Mouse (Mus musculus): ENCODE measurements around the gene Pfkp. TPM values are rescaled to one million over a fixed set of nuclear protein-coding genes. Genes with fewer than 3 reads are reported as not detected.

The Pfkp gene
- polyA plus RNA-seq, 1 experiment from 2014 or later, result 470 TPM

- 0 out of 2 replicates have a peak, but pooled peaks cover 6% of the 10 kb centered on the region for H3K36me3 ChIP-seq
- H3K4me1 ChIP-seq (replicated peaks), result no peaks in the 10 kb centered on the region
- H3K4me2 ChIP-seq, result no peak overlapping the region
- 59% methylated on average over 6 of the region's 6 CpGs for WGBS
- no peak overlapping the region for H3K27ac ChIP-seq (replicated peaks)
- no peaks in the 10 kb centered on the region for H3K27me3 ChIP-seq
- no peaks in the 10 kb centered on the region for H3K9me3 ChIP-seq
- H3K9ac ChIP-seq, result no peak overlapping the region
- ATAC-seq (ENCODE audit: low FRiP score, low read depth), result no peak
- no peak overlapping the region for H3K4me3 ChIP-seq
Measured at GRCm38 (mm10) chr13:6636520-6636919, 12.1 kb downstream of the Pfkp start.

GRCm38 (mm10) chr13:6635138-6636076 is 13.2 kb downstream of the Pfkp start:
- 0 out of 2 replicates have a peak, but pooled peaks cover 6% of the 10 kb centered on the region for H3K36me3 ChIP-seq
- ATAC-seq (ENCODE audit: low FRiP score, low read depth), result no peak
- H3K9me3 ChIP-seq, result no peaks in the 10 kb centered on the region
- WGBS, result 78% methylated on average over 11 of the region's 11 CpGs
- H3K27ac ChIP-seq (replicated peaks), result no peak overlapping the region
- H3K4me1 ChIP-seq (replicated peaks), result no peaks in the 10 kb centered on the region
- H3K9ac ChIP-seq, result no peak overlapping the region
- H3K27me3 ChIP-seq, result no peaks in the 10 kb centered on the region
- H3K4me2 ChIP-seq, result no peak overlapping the region
- no peak overlapping the region for H3K4me3 ChIP-seq

- no peak for ATAC-seq (ENCODE audit: low FRiP score, low read depth)
- Histone ChIP-seq H3K4me1 (replicated peaks) (no peaks in the 10 kb centered on the region), H3K4me3 (no peak overlapping the region), H3K36me3 (0 out of 2 replicates have a peak, but pooled peaks cover 6% of the 10 kb centered on the region), H3K4me2 (no peak overlapping the region), H3K27ac (replicated peaks) (no peak overlapping the region), H3K27me3 (no peaks in the 10 kb centered on the region), H3K9me3 (no peaks in the 10 kb centered on the region), H3K9ac (no peak overlapping the region)
- 84% methylated on average over 12 of the region's 12 CpGs for WGBS
Measured at GRCm38 (mm10) chr13:6634063-6634462, 14.5 kb downstream of the Pfkp start.

- Histone ChIP-seq H3K9me3 (no peaks in the 10 kb centered on the region), H3K9ac (no peak overlapping the region), H3K4me1 (replicated peaks) (no peaks in the 10 kb centered on the region), H3K36me3 (0 out of 2 replicates have a peak, but pooled peaks cover 6% of the 10 kb centered on the region), H3K4me2 (no peak overlapping the region), H3K27ac (replicated peaks) (no peak overlapping the region), H3K4me3 (no peak overlapping the region), H3K27me3 (no peaks in the 10 kb centered on the region)
- ATAC-seq (ENCODE audit: low FRiP score, low read depth), result no peak
- WGBS, result 74% methylated on average over 7 of the region's 7 CpGs
Measured at GRCm38 (mm10) chr13:6633524-6633923, 15.1 kb downstream of the Pfkp start.

- Histone ChIP-seq H3K27ac (replicated peaks) (no peak overlapping the region), H3K9me3 (no peaks in the 10 kb centered on the region), H3K36me3 (0 out of 2 replicates have a peak, but pooled peaks cover 6% of the 10 kb centered on the region), H3K4me3 (no peak overlapping the region), H3K27me3 (no peaks in the 10 kb centered on the region), H3K9ac (no peak overlapping the region), H3K4me2 (no peak overlapping the region), H3K4me1 (replicated peaks) (no peaks in the 10 kb centered on the region)
- no peak for ATAC-seq (ENCODE audit: low FRiP score, low read depth)
- 84% methylated on average over 4 of the region's 4 CpGs for WGBS
Measured at GRCm38 (mm10) chr13:6632935-6633334, 15.6 kb downstream of the Pfkp start.

GRCm38 (mm10) chr13:6632513-6632912 is 16.1 kb downstream of the Pfkp start:
- H3K27ac ChIP-seq (replicated peaks), result no peak overlapping the region
- no peak overlapping the region for H3K9ac ChIP-seq
- H3K4me3 ChIP-seq, result no peak overlapping the region
- no peaks in the 10 kb centered on the region for H3K27me3 ChIP-seq
- WGBS, result 79% methylated on average over 8 of the region's 8 CpGs
- no peaks in the 10 kb centered on the region for H3K9me3 ChIP-seq
- H3K4me1 ChIP-seq (replicated peaks), result no peaks in the 10 kb centered on the region
- H3K4me2 ChIP-seq, result no peak overlapping the region
- 0 out of 2 replicates have a peak, but pooled peaks cover 6% of the 10 kb centered on the region for H3K36me3 ChIP-seq
- ATAC-seq (ENCODE audit: low FRiP score, low read depth), result no peak

GRCm38 (mm10) chr13:6631772-6632510 is 16.6 kb downstream of the Pfkp start:
- no peak for ATAC-seq (ENCODE audit: low FRiP score, low read depth)
- Histone ChIP-seq H3K27me3 (no peaks in the 10 kb centered on the region), H3K36me3 (0 out of 2 replicates have a peak, but pooled peaks cover 6% of the 10 kb centered on the region), H3K4me3 (no peak overlapping the region), H3K9me3 (no peaks in the 10 kb centered on the region), H3K9ac (no peak overlapping the region), H3K27ac (replicated peaks) (no peak overlapping the region), H3K4me1 (replicated peaks) (no peaks in the 10 kb centered on the region), H3K4me2 (no peak overlapping the region)
- WGBS, result 83% methylated on average over 12 of the region's 12 CpGs

GRCm38 (mm10) chr13:6630660-6631059 is 17.9 kb downstream of the Pfkp start:
- no peak overlapping the region for H3K9ac ChIP-seq
- 88% methylated on average over 5 of the region's 5 CpGs for WGBS
- no peak overlapping the region for H3K4me3 ChIP-seq
- H3K36me3 ChIP-seq, result 0 out of 2 replicates have a peak, but pooled peaks cover 6% of the 10 kb centered on the region
- no peak for ATAC-seq (ENCODE audit: low FRiP score, low read depth)
- H3K9me3 ChIP-seq, result no peaks in the 10 kb centered on the region
- H3K4me2 ChIP-seq, result no peak overlapping the region
- no peak overlapping the region for H3K27ac ChIP-seq (replicated peaks)
- H3K27me3 ChIP-seq, result no peaks in the 10 kb centered on the region
- no peaks in the 10 kb centered on the region for H3K4me1 ChIP-seq (replicated peaks)

- Histone ChIP-seq H3K9ac (no peak overlapping the region), H3K27ac (replicated peaks) (no peak overlapping the region), H3K36me3 (0 out of 2 replicates have a peak, but pooled peaks cover 5% of the 10 kb centered on the region), H3K27me3 (no peaks in the 10 kb centered on the region), H3K9me3 (no peaks in the 10 kb centered on the region), H3K4me2 (no peak overlapping the region), H3K4me1 (replicated peaks) (no peaks in the 10 kb centered on the region), H3K4me3 (no peak overlapping the region)
- no peak for ATAC-seq (ENCODE audit: low FRiP score, low read depth)
- WGBS, result 71% methylated on average over 5 of the region's 5 CpGs
Measured at GRCm38 (mm10) chr13:6629927-6630326, 18.6 kb downstream of the Pfkp start.

GRCm38 (mm10) chr13:6628998-6629764 is 19.4 kb downstream of the Pfkp start:
- H3K9me3 ChIP-seq, result no peaks in the 10 kb centered on the region
- no peak overlapping the region for H3K27ac ChIP-seq (replicated peaks)
- H3K4me3 ChIP-seq, result no peak overlapping the region
- no peaks in the 10 kb centered on the region for H3K4me1 ChIP-seq (replicated peaks)
- H3K27me3 ChIP-seq, result no peaks in the 10 kb centered on the region
- no peak for ATAC-seq (ENCODE audit: low FRiP score, low read depth)
- no peak overlapping the region for H3K9ac ChIP-seq
- WGBS, result 81% methylated on average over 14 of the region's 14 CpGs
- H3K36me3 ChIP-seq, result no peaks in the 10 kb centered on the region
- H3K4me2 ChIP-seq, result no peak overlapping the region

- H3K4me1 ChIP-seq (replicated peaks), result no peaks in the 10 kb centered on the region
- H3K27me3 ChIP-seq, result no peaks in the 10 kb centered on the region
- H3K4me3 ChIP-seq, result no peak overlapping the region
- H3K9ac ChIP-seq, result no peak overlapping the region
- no peak for ATAC-seq (ENCODE audit: low FRiP score, low read depth)
- H3K36me3 ChIP-seq, result no peaks in the 10 kb centered on the region
- WGBS, result 90% methylated on average over 3 of the region's 3 CpGs
- H3K27ac ChIP-seq (replicated peaks), result no peak overlapping the region
- H3K4me2 ChIP-seq, result no peak overlapping the region
- no peaks in the 10 kb centered on the region for H3K9me3 ChIP-seq
Measured at GRCm38 (mm10) chr13:6628261-6628660, 20.3 kb downstream of the Pfkp start.
